Mouse (Mus musculus) kidney, adult 18-20 months (tissue): ENCODE measurements around the gene Ift122.

Experiments
- DNase-seq: peaks from one replicate; pipeline ENCODE4 v3.0.0; 2021

Gene Ift122

GRCm38 (mm10) chr6:115853091-115853813 is at the start of gene Ift122, which contains the start of gene Mbd4:
Gene Ift122 (plus strand): TSS chr6:115853470.
Gene Mbd4 (minus strand): TSS chr6:115853371.
- peak; percentile 98 for DNase-seq

DNA sequence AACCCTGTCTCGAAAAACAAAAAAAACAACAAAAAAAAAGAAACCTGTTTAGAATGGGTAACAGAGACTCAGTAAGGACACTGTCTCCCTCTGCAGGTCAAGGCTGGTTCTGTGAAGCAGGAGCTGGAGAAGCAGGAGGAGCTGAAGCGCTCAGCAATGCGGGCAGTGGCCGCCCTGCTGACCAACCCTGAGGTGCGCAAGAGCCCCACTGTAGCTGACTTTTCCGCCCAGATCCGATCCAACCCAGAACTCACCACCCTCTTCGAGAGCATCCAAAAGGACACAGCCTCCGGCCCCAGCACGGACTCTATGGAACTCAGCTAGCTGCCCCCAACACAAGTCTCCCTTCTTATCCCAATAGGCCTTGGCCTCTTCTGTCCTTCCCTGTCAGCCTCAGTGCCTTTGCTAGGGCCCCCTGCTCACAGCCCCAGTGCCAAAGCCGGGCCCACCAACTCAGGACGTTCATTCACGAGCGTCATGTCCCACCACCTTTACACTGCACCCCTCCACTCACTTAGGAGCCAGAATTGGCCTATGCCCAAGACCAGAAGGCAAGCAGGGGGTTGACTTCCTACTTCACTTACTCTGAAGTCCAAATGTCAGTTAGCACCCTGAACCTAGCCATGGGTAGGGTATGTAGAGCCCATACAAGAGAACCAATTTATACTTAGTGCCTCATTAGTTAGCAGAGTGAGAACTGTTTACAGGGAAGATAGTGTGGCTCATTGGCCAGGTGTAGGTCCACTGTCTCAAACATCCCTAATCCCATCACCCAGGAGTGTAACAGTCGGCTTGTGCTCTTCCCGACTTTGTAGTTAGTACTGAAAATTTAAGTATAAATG is 49.5 kb upstream of the Ift122 start:
- DNase-seq = peak; percentile 82

GRCm38 (mm10) chr6:115804432-115805192 is 48.7 kb upstream of the Ift122 start:
- no peak for DNase-seq

DNA sequence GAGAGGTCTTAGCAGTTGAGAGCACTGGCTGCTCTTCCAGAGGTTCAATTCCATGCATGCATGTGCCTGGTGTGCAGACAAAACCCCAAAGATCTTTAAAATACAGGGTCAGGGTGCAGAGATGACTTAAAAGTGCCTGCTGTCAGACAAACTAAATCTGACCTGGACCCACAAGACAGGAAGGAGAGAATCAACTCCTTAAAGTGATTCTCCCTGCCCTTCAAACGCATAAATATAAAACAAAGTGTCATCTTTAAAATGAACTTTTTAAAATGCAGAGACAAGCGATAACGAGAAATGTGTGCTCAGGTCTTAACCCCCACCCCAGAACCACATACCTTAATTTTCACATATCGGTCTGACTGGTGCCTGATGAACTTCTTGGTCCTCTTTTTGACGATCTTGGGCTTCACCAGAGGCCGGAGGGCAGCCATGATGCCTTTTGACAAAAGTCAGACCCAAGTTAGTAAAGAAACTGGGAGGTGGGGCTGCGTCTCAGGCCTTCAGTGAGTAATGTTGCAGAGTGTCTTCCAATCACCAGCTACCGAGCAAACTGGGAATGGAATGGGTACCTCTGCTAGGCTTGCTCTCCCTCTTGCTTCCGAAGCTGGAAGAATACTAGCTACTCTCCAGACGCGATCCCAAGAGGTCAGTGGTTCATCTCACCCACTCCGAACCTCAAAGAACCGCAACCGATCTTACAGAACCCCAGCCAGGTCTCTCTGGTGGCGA is 45.6 kb upstream of the Ift122 start:
- no peak for DNase-seq

DNA sequence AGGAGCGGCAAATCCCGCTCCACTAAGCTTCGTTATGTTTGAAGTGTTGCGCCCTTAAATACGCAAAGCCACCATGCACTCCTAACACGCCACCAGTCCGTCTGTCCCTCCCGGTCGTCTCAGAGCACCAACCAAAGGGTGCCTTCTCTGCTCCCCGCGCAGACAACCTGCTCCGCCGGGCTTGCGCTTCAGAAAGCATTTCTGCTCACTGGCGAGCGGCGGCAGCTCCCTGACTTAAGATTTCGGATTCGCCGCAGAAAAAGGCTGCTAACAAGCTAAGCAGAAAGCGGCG is 45.1 kb upstream of the Ift122 start:
- no peak for DNase-seq

DNA sequence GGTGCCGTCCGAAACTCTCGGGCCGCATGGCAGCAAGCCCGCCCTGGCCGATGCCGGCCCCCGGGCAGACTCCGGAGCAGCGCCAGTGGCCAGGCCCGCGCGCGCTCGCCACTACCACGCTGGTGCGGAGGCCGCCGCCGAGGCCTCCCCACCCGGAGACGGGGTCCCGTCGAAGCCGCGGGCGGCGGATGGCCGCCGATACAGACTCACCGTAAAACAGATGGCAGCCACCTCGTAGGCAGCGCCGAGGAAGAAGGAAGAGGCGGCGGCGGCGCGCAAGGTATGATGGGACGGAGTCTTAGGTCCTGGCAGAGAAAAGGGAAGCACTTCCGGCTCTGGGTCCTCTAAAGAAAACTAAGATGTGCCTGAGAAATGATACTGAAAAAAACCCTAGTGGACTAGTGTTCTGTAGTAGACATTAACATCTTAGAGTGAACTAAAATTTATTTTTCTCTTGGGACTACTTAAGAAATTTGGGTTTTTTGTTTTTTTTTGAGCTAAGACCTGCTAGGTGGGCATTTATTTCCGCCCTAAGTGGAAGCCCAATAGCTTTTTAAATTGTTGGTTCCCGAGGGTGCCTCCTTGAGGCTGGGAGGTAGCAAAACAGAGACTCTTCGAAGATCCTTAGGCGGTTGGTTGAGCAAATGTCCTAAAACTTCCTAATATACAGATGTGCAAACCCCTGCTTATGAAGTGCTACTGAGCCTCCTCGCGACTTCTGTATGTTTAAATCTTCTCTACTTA is 44.6 kb upstream of the Ift122 start, which contains the start of gene Rpl32:
Gene Rpl32, minus strand, starts transcription at position 260 of the 744 bp plus-strand sequence.
- DNase-seq = peak; percentile 92

- DNase-seq = no peak
These were observed 41.7 kb upstream of the Ift122 start for GRCm38 (mm10) chr6:115811606-115812005.

- peak; percentile 65 for DNase-seq
These were observed 39.2 kb upstream of the Ift122 start for GRCm38 (mm10) chr6:115814104-115814503.

- no peak for DNase-seq
These were observed 38.2 kb upstream of the Ift122 start for GRCm38 (mm10) chr6:115815041-115815440.

DNA sequence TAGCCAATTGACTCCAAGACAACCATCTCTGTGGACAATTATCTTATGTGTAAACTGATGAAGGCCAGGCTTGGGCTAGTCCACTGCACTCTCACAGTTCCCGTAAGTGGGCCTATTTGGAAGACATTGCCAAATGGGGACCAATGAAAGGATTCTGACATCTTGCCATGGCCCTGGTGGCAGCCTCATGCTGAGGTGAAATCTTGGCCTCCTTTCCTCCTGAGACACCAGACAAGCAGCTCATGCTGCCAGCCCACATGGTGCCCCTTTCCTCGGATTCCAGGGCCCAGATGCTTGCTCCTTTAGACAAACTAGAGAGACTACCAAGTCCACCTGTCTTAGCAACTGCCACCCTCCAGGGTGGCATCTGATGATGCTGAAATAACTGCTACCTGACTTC is 35.1 kb upstream of the Ift122 start:
- no peak for DNase-seq

- no peak for DNase-seq
These were observed 31.9 kb upstream of the Ift122 start for GRCm38 (mm10) chr6:115821216-115821993.

DNA sequence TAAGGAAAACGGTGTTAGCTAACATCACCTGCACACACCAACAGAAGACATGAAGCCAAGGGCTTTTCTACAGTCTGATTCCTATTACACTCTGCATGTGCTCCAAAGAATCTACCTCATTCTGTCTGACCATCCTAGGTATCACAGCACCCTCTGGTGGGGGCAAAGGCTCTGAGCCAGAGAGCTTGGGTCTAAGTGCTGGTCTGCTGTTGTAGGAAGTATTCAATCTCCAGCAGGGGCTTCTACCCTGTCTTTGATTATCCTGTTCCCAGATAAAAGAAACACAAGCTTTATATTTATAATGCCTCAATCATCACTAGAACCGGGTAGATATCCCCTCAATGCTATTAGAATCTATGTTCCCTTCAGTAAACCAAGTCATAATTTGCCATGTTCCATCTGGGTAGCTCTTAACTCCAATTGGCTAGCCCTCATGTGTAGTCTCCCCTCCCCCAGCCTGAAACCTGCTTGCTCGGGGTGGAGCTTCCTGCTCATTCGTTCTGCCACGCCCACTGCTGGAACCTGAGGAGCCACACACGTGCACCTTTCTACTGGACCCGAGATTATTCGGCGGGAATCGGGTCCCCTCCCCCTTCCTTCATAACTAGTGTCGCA is 29.3 kb upstream of the Ift122 start:
- DNase-seq = peak; percentile 55

GRCm38 (mm10) chr6:115830779-115831601 is 22.3 kb upstream of the Ift122 start:
- no peak for DNase-seq

GRCm38 (mm10) chr6:115832152-115832850 is 21.0 kb upstream of the Ift122 start:
- DNase-seq = no peak

DNA sequence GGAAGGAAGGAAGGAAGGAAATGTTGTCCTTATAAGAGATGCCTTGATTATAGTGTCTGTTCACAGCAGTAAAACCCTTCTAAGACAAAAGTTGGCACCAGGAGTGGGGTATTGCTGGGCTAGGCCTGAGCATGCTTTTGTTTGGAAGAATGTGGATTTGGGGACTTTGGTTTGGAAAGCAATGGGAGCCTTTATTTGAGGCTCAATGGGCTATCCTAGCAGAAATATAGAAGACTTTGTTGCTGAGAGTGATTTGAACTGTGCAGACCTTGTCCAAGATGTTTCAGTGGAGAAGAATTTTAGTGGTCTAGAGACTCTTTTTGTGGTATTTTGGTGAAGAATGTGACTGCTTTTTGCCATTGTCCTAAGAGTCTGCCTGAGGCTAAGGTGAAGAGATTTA is 19.4 kb upstream of the Ift122 start:
- no peak for DNase-seq

DNA sequence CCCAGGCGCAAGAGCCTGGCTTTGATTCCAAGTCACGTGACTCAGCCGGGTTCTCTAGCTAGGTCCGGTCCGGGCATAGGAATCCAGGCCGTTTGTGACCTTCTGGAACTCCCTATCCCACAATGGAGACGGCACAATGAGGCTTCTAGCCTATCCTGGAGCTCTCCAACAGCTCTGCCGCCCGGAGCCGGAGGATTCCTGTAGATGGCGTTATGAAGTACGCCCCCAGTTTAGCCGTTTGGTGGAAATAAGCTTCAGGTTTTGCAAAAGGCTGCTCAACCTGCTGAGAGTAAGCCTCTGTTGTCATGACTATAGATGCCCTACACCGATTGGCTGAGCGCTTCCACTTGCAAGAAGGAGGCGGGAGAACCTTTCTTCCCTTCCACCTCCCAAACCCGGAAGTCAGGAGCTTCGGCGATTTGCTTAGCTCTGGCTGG is 15.1 kb upstream of the Ift122 start, which contains the start of gene Efcab12:
Gene Efcab12, minus strand, starts transcription at position 252 of the 437 bp plus-strand sequence.
- peak; percentile 75 for DNase-seq

- no peak for DNase-seq
These were observed 14.5 kb upstream of the Ift122 start for GRCm38 (mm10) chr6:115838745-115839144.

GRCm38 (mm10) chr6:115845006-115845405 is 8.3 kb upstream of the Ift122 start:
- DNase-seq = no peak
